Mouse (Mus musculus): ENCODE measurements around the gene Tmem50a.

Gene Tmem50a

DNA sequence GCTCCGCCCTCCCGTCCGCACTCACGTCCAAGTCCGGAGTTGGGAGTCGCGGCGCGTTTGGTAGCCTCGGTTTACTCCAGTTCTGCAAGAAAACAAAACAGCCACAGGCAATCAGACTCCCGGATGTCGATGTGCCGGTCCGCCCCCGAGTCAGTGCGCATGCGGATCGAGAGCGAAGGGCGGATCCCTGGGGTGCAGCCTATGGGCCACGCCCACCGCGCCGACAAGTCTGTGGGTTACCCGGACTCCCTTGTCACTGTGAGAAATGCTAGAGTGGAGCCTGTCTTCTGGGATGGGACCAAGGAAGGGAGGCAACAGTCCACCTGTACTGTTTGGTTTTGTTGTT is at the start of gene Tmem50a:
TSS of gene Tmem50a (minus strand) at position 161 of the 346 bp plus-strand sequence.
- DNase-seq = peak; percentile 99

DNA sequence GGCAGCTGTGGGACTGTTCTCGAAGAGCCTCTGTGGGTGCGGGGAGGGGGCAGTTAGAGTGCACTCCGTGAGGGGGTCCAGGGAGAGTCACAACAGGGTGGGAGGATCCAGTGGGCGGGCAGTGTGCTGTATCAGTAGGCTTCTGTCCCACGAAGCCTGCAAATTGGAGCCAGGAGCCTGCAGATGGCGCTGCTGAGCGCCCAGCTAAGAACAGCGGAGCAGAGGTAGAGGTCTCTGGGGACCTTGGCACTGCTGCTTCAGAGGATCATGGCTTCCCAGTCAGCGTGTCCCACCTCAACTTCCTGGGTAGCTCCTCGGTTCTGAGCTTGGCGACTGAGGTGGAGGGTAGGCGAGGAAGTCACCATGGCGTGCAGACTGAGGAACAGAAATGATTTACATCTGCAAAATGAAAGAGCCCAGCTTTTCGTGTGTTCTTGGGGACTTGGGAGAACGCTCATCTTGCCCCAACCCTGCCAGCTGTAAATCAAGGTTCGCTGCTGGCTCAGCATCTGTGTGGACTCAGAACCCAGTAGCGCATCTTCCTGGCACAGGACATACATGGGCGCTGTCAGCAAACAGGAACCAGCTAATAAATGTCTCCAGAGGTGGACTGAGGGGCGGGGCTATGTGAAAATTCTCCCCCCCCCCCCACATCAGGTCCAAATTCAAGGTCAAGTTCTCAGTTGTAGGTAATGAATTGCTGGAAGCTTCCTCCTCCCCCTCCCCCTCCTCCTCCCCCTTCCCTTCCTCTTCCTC is 48.4 kb upstream of the Tmem50a start:
- DNase-seq = peak; percentile 85

DNA sequence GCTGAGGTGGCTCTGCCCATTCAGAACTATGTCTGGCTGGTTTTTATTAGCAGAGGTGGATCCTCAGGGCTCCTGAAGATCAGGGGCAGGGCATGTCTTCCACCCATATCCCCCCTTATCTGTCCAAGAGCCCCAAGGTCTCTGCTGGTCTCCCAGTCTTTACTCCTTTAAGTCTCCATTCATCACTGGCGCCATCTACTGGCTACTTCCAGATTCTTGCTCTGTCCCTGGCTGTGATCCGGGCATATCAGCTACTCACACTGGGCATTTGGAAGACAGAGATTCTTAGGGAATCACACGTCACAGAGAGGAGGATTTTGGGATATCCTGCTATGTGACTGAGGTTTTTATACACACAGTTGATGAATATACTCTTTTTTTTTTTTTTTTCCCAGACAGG is 41.5 kb upstream of the Tmem50a start:
- peak; percentile 84 for DNase-seq

DNA sequence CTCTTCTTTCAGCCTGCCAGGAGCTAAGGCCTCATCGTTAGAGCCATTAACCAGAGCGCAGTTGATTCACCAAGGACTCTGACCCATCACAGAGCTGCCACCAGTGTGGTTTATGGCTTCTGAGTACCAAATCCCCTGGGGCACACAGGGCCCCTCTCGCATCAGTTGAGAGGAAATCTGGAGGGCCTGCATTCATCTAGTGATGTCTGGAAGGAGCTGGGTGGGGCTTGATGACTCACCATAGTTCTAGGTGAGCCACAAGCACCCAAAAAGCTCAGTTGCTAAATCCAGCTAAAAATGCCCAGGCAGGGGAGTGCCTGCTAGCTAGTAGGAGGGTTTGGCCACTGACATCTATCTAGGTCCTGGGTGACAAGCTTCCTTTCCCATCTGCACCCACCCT is 41.0 kb upstream of the Tmem50a start:
- no peak for DNase-seq

DNA sequence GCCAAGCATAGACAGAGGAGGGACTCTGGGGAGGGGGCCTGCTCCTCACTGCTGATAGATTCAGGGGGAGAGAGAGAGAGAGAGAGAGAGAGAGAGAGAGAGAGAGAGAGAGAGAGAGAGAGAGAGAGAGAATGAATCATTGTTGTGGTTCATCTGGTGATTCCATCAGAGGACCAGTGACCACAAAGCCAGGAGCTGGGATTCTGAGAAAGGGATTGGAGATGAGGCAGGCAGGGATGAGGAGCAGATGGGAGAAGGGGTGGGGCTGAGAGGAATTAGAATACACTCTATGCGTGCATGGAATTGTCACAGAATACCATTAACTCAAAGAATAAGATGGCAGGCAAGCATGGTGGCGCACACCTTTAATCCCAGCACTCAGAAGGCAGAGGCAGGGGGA is 40.4 kb upstream of the Tmem50a start:
- DNase-seq = no peak

DNA sequence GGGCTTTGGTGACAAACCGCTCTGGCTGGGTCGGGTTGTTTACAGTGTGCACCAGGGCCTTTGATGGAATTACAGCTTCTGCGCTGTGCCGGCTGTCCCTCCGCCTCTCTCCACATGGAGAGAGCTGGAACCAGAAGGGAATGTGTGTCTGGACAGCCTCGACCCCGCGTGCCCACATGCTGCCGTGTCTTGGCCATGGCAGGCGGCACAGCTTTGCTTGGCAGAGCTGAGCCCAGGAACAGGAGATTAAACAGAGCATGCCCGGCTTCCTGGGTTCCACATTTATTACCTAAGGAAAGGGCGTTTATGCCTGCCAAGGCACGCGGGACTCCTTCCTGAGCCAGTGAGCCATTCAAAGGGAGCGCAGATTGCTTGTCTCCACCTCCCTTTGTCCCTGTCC is 39.6 kb upstream of the Tmem50a start:
- DNase-seq = no peak

DNA sequence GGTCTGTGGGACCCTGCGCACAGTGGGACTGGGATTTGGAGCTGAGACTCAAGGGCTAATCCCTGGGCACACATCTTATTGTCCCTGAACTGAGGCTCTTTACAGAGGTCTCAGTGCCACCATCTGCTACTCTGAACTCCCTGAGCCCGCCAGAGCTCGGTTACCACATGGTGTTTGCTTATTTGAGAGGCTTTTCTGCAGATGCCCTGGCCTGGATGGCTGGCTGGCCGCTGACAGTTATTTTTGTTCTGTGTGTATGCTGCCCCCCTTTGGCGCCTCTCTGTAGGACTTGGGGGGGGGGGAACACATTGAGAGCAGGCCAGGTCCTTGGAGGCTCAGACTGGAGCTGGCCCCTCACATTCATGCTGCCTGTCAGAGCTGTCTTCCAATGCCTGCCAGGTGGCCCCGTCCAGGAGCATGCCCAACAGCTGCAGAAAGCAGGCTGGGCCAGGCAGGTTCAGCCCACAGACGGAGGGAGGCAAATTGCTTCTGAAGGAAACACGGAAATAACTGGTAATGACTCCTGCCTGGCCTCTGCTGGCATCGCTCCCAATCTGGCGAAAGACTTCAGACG is 35.8 kb upstream of the Tmem50a start:
- peak; percentile 23 for DNase-seq

DNA sequence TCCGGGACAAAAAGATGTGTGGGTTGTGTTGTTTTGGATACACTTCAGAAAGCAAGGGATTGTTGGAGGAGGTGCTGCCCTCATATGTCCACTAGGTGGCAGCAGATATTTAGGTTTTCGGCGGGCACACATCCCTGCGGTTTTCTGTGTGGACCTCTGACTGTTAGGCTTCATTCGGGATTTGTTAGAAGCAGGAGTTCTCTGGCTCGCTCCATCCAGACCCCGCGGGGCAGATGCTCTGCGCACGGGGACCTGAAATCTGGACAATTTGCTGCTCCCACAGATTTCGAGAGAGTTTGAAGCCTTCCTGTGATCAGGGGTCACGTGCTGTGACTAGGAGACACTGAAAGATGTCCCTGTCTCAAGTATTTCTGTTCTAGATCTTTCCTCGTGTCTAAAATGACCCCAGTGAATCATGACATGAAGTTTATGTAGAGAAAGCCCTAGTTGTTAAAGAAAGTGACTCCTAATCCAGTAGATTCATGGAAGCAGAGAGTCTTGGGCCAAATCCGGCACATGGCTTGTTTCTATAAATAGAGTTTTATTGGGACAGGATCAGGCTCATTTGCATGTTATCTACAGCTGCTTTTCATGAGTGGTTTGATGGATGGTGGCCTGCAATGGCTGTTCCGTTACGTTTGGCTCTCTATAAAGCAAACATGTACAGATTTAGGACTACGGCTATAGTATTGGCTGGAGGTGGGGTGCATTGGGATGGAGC is 31.4 kb upstream of the Tmem50a start:
- DNase-seq = peak; percentile 75

DNA sequence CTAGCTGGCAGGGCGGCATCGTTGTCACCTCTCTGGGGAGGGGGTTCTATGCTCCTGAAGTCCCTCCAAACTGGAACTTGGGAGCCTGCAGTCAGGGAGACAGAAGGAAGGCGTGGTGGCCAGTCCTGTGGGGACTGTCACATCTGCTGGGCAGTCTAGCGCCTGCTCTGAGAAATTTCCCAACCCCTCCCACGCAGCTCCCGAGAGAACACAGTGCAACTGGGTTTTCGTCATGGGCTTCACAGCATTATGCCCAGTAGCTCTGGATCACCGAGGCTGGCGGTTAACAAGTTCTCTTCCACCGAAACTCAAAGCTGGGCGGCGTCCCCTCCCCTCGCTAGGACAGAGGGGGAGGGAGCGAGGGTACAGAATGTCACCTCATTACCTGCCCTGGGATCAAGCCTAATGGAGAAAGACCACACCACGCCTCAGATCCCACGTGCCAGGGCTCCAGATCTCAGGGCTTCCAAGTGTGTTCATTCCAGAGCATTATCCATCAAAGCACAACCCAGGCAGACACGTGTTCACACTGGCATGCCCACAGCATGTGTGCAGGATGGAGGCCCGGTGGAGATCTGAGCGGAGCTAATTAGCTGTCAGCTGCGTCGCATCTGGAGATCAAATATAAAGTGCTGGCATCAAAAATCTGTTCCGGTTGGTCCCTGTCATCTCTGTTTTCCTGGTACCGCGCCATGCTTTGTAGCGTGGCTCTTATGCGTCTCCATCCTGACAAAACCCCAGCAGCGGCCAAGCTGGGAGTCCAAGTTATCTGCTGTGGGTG is 29.1 kb upstream of the Tmem50a start:
- DNase-seq = no peak

DNA sequence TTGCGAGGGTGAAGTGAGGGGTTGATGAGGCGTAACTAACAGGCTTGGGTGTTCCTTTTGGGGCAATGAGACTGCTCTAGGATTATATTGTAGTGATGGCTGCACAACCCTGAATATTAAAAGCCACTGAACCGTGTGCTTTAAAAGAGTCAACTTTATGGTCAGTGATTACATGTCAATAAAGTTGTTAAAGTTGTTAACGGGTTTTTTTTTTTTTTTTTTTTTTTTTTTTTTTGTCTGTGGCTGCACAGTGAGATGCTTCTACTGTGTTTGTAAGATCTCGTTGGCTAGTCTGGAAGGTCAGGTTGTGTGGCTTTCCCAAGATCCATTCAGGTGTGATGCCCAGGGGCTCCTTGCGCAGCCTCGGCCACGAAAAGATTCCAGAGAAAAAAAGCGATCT is 25.1 kb upstream of the Tmem50a start:
- DNase-seq = no peak

DNA sequence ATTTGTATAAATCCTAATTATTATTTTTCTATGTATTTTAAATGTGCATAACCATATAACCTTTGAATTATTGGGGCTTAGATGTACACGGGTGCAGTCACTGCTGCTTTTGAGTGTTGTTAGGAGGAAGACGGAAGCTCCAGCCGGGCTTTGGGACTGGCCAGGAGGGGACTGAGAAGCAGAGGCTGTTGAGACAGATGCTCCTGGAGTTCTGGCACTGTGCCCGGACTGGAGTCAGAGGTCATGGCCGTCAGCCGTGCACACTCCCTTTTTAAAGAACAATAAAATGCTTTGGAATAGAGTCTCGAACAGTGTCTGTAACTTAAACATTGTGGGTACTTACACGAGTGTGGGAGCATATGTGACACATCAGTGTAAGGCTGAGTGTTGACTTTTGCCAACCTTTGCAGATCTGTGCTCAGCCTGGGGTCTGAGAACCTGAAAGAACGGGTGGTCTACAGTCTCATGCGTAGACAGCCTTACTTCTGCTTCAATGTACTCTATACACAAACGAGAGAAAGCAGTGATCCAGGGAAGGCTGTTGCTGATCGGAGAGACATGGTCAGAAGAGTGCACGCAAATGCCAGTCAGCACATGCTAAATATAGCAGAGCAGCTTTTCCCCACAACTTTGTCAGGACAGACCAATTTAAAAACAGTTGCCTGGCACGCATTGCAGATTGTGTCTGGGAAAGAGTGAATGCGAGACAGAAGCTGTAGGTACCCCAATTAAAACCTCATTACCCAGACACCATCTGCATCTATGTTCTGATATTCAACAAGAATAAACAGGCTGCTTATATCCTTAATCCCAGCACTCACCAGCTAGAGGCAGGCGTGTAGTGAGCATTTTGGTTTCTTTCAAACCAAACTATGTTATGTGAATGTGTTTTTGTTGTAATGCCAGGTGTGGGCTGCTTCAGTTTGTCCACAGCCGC is 22.7 kb upstream of the Tmem50a start:
- DNase-seq = no peak

DNA sequence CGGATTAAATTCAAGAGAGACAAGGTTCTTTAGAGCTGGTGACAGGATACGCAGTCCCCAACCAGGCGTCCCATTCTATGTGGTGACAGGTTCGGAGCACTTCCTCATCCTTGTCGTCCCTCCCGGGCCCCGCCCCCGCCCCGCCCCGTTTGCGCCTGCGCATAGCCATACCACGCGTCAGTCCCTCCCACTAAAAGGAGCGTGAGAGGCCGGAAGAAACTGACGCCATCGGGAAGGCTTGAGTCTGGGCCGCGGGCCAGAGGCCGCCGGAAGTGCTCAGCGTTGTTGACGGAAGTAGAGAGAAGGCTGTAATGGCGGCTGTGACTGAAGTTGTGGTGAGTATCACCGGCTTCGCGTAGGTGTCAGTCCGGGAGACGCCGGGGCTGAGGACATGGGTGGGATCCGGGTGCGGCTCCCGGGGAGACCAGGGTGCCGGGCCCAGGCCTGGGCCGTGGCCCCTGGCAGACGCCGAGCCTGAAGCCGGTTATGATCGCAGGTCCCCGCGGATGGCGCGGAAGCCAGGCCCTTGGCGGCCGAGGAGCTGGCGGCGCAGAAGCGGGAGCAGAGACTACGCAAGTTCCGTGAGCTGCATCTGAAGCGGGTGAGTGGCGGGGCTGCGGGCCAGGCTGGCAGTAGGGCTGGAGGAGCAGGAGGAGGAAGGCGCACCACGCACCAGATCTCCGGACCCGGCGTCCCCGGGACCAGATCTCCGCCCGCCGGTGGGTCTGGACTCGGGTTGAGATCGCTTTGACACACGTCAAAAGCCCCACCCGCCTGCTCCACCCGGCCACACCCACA is 16.1 kb upstream of the Tmem50a start, which contains the start of gene Syf2:
TSS of gene Syf2 (plus strand) at position 215 of the 798 bp plus-strand sequence.
- DNase-seq = peak; percentile 89

DNA sequence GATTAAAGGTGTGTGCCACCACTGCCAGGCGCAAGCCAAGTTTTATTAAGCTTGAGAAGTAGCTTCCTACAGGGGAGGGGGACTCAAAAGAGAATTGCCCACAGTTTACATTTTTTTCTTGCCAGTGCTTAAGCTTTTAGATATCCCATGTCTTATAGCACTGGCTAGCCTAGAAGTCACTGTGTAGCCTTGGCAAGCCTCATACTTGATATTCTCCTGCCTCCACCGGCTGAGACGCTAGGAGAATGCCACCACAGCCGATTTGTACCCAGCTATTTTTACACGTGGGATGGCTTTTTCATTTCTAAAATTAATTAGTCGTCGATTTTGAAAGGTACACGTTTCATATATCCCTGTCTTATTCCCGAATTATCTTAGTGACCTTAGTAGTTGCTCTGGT is 15.4 kb upstream of the Tmem50a start:
- no peak for DNase-seq

DNA sequence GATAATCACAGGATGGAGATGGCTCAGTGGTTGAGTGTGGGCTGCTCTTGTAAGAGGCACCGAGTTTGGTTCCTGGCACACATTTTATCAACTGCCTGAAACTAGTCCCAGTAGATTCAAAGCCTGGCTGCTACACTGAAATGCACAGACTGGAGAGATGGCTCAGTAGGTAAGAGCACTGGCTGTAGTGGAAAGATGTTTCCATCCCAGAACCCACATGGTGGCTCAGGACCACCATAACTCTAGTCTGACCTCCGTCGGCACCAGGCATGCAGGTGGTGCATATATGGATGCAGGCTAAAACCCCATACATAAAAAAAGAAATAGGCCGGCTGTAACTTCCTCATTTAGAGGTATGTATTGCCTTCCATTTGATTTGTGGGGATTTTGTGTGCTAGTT is 14.7 kb upstream of the Tmem50a start:
- DNase-seq = peak; percentile 54

DNA sequence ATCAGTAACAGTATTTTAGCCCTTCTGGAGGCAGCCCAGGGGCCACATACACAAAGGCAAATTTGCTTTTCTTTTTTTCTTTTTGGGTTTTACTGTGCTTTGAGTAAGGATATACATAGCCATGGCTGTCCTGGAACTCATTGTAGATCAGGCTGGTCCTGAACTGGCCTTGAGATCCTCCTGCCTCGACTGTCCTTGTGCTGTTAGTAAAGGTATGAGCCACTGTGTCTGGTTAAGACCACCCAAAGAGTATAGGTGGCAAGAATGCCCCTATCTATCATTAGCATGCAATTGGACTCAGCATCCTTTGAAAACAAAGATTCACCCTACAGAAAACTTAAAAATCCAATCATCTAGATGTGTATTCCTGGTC is 13.6 kb upstream of the Tmem50a start:
- DNase-seq = no peak

DNA sequence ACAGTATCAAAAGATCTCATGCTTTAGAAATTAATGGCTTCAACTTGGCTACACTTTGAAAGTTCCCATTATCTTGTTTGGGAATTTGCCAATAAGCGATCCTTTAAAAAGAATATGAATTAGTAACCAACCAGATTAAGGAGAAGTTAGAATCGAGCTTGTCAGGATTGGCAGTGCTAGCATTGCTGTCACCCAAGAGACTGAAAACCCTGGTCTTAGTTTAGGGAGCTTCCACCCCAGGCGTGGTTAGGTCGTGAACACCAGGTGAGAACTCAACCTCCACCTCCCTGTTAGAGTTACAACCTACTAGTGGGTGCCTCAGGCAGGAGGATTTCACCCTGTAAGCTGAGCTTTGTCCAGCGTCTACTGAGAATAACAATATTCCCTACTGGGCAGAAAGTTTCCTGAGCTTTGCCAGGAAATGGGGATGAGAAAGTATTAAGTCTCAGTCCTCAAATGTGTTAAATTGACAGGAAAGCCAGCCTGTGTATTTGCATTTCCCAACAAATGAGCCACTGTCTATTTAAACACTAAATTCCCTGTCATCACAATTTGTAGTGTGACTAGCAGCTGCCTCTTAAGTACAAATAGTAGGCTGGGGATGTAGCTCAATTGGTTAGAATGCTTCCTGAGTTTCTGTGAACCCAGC is 13.1 kb upstream of the Tmem50a start:
- DNase-seq = no peak

DNA sequence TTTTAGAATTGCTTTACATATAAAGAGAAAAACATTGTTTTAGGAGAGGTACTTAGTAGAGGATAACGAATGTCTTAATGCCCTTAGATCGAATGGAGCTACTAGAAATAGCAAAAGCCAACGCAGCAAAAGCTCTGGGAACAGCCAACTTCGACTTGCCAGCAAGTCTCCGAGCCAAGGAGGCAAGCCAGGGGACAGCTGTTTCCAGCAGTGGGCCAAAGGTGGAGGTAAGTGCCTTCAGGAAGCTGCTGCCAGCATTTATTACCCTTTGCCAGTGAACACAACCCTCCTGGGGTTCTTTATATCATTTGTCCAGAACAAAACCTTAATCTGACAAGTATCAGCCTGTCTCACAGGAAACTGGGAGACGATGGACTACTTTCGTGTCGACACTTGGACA is 10.4 kb upstream of the Tmem50a start:
- DNase-seq = no peak

DNA sequence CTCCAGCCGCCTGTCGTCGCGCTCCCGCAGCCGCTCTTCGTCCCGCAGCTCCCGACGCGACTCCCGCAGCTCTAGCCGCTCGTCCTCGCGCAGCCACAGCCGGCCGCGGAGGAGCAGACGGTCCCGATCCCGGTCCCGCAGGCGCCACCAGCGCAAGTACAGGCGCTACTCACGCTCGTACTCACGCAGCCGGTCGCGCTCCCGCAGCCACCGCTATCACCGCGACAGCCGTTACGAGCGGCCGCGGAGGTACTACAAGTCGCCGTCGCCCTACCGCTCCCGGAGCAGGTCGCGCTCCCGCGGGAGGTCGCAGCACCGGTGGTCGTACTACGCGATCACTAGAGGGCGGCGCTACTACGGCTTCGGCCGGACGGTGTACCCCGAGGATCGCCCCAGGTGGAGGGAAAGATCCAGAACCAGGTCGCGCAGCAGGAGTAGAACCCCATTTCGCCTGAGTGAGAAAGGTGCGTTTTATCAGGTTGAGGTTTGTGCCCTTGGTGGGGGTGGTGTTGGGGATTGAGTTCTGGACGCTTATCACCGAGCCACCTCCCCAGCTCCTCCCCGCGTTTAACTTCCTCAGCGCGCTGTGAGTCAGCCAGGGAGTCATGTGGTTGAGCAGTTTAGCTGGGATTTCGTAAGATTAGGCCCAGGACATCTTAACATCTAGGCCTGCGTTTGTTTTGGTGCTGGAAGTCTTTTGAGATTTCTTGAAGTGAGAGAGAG is 9.4 kb upstream of the Tmem50a start:
- DNase-seq = peak; percentile 67

DNA sequence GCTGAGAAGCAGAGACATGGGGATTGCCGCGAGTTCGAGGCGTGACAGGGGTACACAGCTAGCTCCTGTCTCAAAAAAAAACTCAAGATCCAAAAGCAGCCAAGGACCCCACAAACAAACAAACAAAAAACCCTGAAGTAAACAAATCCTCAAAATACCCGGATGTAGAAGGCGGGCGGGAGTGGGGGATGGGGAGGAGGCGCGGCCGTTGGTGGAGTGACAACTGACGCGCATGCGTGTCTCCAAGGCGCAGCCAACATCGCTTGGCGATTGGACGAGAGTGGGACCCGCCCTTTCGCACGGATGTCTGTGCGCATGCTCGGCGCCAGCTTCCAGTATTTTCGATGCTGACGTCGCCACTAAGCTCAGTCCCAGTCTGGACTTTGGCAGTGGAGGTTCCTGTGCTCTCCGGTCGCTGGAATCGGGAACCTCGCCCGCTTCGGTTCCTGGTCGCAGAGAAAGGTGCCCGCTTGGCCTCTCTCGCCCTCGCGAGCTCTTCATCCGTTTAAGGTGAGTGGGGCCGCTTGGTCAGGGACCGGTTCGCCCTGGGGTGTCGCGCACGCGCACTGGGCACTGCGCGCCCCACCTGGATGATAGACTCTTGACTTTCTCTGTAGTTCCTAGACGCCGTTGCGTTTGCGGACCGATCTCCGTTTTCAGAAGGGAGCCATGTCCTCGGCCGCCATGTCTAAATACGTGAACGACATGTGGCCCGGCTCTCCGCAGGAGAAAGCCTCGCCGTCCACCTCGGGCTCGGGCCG is 8.6 kb upstream of the Tmem50a start, which contains the start of gene Rsrp1:
TSS of gene Rsrp1 (plus strand) at position 335 of the 761 bp plus-strand sequence.
- DNase-seq = peak; percentile 98
